Mouse (Mus musculus) layer of hippocampus, adult 9-10 months (tissue): ENCODE measurements around the gene Gabra4.
"Not testable (repeated sequence)": the region's sequence is repeated elsewhere in the genome, so short reads cannot be mapped to it uniquely, and the experiment has no call there.

ENCODE experiments used
- DNase-seq: peaks from one replicate; pipeline ENCODE4 v3.0.0; 2022; ENCODE audit warnings: low spot score

The Gabra4 gene

DNA sequence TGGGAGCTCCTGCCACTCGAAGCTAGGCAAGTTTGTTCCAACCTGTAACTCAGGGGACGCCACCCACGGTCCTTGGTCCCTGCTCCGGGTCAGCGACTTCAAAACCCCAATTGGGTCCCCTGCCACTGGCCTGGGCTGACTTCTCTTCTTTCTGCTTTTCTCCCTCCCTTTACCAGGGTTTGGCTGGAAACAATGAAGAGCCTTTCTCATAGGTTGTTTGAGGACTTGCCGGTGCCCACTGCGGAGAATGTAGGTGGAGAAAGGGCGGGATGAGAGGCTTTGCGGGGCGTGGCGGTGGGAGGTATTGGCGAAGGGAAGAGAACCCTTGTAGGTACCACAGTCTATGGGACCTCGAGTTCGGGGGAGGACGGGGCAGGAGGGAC, at the start of gene Gabra4:
TSS of gene Gabra4 (minus strand) at position 194 of the 383 bp plus-strand sequence.
- DNase-seq = no peak

DNA sequence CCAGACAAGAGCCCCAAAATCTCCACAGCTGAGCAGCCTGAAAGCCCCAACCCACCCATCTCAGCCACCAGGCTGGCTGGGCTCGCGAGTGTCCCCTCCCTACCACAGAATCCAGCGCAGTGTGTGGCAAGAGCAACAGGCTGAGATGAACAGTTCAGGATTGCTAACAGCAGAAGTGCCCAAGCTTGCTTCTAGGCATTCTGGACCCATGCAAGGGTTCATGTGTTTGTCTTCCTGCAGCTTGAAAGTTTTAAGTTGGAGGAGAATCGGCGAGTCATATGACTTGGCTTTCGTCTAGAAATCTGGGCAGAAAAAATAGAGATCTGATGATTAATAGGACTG, 43.1 kb upstream of the Gabra4 start:
- no peak for DNase-seq

DNA sequence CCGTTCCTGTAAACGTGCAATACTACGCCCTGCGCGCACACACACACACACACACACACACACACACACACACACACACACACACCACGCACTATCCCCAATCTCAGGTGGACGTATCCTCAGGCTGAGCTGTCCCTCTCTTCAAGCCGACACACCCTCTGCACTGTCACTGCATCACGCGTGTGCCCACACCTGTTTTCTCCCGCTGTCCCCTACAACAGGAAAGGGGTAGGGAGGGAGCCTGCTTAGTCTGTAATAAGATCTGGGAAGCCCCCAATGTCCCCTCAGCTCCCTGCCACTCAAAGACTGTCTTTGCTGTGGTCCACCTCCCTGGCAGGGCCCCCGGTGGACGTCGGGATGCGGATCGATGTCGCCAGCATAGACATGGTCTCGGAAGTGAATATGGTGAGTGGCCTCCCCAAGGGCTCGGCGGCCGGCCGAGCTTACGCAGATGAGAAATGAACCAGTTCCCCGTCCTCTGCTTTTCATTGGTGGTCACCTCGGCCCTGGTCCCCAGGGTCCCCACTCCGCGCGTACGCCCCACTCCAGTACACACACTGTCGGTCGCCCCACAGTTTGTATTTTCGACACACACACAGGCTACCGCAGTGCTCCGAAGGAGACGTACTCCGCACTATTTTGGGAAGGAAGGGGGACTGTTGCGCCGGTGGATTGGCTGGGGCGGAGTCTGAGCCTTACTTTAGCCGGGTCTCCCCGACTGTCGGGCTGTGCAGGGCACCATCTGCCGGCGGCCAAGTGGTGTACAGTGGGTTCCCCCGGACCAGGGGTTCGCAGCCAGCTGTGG, 42.6 kb upstream of the Gabra4 start:
- DNase-seq = no peak

DNA sequence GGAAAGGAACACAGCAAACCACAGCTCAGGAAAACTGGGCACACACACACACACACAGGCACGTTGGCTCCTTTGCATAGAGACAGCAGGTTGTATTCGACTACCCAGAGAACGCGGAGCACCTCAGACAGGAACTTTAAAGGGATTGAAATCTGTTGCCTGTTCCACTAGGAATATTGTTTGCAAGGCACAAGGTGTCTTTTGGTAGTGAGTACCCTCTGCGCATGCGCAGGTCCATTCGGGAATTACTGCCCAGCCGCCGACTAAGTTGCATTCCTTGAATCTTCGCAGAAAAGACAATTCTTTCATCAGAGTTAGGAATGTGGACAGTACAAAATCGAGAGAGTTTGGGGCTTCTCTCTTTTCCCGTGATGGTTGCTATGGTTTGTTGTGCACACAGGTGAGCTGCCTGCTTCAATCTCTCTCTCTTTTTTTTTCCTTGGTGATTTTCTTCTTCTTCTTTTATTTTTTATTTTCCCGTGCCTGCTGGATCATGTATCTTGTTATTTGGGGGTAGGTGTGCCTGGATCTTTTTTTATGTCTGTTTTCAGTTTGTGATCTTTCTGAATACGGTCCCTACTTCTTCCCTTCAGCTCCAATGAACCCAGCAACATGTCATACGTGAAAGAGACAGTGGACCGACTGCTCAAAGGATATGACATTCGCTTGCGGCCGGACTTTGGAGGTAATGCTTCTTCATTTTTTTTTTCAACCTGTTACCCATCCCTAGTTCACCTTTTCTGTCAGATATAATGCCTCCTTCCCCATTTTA, 41.8 kb upstream of the Gabra4 start:
- DNase-seq = peak; percentile 44

DNA sequence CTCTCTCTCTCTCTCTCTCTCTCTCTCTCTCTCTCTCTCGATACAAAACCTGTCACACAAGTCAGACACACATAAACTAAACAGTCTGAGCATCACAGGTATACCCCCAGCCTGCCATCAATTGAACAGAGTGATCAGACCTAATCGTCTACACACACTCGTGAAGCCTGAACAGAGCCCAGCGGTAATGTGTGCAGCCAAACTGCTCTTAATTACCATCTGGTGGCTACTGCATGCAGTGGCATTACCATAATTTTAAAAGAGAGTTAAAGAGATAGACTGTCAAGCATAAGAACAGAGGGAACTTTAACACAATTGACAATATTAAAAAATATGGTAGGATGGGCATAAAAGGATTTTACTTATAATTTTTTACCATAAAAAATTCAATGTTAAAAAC, 7.5 kb upstream of the Gabra4 start:
- no peak for DNase-seq

DNA sequence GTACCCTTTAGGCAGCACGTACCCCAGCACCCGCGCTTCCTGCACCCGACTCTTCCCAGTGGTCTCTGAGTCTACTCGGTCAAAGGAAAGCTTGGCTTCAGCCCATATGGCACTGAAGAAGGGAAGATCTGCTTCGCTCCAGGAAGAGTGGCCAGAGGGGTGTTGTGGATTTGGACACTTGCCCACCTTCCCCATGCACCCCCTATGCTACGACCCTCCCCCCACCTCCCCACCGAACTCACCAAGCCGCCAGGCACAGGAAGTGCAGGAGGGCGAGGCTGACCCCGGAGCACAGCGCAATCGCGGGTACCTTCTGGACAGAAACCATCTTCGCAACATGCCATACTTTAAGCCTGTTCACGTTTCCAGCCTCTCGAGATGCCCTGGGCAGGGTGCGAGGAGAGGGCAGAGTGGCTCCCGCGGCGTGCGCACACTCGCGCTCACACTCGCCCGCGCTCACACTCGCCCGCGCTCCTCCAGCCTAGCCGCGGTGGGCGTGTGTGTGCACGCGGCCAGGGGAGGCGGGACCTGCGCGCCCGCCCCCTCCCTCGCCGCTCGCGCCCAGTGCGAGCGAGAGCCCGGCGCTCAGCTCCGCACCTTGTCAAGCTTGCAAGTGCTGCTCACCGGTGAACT, 510 bp downstream of the Gabra4 start, which contains the start of gene Gabrb1:
TSS of gene Gabrb1 (plus strand) at position 632 of the 633 bp plus-strand sequence.
- DNase-seq = no peak

DNA sequence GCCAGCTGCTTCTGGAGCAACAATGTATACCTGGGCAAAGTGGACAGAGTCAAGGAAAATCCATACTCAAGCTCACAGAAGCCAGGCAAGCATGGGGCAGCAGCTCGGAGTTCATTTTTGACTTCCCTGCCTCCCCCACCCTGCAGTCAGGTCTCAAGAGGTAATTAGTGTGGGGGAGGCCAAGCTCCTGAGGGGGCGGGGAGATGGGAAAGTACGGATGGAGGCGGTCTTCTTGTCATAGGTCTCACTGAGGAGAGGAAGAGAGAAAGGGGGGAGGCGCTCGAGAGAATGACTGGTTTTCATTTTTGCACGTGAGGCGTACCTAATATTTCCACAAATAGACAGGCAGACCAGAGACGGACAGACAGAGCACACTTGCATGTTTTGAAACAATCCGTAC, 1.3 kb downstream of the Gabra4 start:
- no peak for DNase-seq

DNA sequence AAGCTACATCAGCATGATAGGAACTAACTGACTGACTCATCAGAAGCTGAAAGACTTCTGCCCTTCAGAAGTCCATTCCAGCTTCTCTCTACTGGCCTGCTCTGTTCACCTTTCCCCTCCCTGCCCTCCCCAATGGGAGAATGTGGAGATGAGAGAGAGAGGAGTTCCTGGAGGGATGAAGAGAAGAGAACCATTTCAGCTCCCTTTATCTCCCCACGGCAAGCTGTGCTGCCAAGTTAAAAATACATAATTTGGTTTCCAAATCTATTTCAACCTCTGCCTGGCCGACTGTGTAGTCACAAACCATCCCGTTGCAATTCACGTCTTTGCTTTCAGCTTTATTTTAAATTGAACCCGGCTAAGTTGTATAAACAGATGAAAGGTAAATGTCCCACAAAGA, 4.1 kb downstream of the Gabra4 start:
- DNase-seq = no peak

DNA sequence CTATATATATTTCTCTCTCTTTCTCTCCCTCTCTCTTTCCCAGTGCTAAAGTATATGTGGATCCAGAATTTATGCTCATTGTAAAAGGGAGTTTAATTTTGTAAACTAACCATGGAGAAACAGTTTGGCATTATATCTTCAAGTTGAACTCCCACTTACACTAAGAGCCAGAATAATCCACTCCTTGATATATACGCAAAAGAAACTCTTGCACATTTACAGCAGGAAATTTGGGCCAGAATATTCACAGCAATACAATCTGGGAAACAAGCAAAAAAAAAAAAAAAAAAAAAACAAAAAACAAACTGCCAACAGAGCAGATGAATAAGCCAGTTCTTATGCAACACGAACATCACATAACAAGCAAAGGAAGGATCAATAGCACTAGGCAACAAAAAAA, 10.0 kb downstream of the Gabra4 start:
- no peak for DNase-seq

DNA sequence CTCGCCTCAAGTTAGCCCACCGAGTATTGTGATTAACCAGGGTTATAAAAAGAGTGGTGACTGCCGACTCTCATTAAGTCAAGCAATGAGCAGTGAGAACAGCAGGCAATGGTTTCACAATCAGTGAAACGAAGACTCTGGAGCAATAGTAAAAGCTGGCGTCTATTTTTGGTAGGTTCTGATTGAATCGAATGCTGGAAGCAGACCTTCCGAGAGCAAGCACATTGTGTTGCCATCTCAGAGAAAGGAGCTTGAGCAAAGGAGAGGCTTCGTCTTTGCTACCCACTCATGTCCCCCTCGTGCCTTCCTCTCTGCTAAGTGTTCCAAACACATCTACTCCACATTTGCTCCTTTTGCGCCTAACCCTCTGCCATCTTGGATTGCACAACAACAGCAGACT, 18.3 kb downstream of the Gabra4 start:
- no peak for DNase-seq

DNA sequence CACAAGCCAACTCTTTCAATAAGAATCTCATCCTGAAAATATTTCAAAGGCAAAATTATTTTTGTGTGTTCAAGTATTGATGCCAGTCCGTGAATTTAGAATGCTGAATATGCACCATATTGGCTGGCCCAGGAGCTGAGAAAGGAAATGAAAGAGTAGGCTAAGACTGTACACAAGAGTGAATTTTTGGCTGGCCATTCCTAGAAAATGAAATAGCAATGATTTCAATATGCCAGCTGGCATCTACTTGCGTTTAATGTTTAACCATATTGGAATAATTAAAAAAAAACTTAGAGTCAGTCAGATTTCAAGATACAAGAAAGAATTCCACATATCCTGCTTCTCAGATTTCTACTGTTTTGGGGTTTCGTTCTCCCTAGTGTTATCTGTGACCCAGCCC, 30.3 kb downstream of the Gabra4 start:
- DNase-seq = no peak

DNA sequence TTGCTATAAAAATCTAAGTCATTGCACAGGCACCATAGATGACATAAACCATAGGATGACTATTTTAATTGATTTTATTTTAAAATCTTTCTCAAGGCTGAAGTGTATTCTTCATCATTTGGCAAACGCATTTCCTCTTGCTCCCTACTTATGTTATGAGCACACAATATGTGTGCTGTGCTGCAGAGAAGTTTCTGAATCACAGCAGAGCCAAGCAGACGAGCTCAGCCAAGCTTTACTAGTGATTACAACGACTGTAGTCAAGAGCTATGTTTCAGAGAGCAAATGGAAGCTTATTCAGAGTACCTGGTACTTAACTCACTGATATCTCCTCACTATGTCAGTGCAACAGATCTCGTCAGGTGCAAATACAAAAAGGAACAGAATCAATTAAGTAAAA, 41.4 kb downstream of the Gabra4 start:
- no peak for DNase-seq

DNA sequence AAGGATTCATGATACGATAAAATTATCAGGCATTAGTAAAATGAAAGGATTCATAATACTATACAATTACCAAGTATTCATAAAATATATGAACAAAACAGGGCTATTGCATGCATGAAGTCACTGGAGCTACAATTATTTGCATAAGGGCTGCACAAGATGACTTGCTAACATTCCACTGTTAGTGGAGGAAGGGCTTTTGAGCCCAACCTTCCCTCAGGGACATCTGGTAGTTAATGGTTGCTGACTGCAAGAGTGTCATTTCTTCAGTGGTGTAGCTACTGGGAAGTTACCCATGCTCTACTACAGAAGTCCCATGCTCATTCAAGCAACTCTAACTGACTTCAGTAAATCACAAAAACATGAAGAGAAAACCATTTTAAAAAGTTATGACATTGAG, 43.8 kb downstream of the Gabra4 start:
- DNase-seq = no peak

DNA sequence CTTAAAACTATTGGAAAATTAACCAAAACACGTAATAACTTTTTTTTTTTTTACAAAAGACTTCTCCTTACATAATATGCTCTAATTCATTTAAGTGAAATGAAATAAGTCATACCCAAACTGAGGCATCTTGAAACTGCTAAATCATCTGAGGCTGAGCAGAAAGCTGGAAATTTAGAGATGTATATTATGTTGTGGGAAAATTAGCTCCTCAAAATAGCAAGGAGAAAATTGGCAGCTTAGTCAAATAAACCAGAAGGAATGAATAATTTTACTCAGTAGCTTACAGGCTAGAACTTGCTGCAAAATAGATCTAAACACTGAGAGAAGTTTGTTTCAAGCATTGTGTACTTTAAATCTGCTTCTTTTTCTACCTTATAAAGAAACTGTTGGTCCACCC, 49.4 kb downstream of the Gabra4 start:
- no peak for DNase-seq

DNA sequence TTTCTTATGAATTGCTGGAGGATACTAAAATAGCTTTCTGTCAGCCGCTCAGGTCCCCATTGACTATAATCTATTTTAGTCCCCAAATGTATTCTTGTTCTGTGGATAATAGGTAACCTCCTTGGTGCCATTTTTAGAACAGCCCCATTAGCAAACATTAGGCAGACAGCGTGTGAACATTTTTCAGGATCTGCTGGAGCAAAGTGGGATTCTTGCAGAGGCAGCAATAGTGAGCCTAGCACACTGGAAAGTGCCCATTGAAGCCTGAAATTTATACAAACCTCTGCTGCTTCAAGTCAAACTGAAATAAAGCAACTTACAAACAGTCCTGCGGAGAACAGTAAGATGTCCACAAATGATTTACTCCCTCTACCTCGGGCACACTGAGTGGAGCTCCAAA, 51.2 kb downstream of the Gabra4 start:
- no peak for DNase-seq

DNA sequence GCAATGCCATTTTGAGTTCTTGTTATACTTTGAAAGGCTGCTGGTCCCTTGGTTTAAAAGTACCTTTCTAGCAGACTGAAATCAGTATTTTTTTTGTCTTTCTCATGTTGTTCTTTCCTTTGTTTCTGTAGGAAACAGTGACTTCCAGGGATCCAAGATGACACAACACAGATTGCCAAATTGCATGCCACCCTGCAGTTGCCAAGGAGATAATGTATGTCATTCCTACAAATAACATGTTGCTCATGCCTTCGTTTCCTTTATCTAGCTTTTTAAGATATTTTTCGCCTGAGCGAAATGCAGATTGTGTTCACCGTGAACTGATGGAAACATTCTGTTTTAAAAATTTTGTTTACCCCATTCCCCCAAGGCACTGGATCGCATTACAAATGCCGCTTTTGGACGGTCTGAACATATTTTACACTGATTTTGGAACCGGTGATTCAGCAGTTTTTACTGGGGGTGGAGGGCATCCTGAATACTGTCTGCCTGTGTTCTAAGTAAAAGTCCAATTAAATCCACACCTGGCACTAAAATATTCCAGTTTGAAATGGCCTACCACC, 53.9 kb downstream of the Gabra4 start:
- DNase-seq = peak; percentile 20

DNA sequence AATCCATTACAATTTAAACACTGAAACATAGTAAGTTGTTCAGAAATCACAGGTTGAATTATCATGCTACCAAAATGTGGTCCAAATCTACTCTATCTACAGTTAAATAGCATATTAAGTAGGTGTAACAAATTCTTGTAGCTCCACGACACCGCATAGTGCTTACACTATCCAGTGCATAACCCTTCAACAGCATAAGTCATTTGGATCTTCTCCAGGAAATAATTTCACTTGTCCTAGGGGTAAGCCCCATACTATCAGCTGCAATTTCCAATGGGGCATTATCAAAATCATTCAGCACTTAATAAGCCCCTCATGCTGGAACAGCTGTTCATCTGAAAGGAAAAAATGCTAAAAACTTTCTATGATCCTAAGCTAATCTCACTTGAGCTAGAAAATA, 62.8 kb downstream of the Gabra4 start:
- DNase-seq = no peak

DNA sequence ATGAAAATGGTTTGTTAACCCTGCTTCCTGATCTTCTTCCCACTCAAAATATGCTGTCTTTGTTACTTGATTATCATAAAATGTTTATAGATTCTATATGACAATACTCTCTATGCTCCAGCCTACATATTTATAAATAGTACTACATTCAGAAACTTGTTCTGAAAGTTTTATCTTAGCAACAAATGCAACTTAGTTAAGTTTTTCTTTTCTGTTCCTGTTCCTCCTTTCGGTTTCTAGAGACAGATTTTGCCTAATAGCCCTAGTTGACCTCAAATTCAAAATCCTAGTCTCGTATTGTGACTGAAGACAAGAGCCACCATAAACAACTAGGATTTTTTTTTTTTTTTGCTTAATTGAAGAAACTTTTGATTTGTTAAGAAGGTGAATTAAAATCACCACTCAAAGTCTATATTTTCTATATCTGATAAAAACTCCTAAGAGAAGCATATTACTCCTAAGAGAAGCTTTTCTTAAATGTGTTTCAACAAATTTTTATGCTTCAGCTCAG, 64.3 kb downstream of the Gabra4 start:
- no peak for DNase-seq

DNA sequence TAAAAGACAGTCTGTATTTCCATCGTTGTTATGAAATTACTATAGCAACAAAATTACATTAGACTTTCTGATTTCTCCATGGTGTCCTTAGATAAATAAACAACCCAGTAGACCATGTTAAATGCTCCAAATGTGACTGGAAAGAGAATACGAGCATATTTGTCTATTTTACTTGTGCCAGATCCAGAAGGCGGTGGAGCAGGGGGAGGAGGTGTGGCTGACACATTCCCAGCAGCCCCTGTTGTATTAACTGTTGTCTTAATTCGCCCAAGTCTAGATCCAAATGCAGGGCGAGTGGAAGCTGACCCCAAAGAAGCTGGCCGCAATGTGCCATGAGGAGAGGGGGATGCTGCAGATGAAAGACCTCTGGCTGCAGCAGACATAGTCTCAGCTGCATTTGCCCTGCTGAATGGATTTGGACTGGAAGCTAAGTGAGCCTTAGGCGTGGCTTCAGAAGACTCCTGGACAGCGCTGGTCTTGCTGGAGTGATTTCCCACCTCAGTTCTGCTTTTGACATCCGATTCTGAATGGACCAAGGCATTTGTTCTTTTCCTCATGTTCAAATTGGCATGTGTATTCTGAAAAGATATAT, 86.4 kb downstream of the Gabra4 start:
- DNase-seq = no peak

DNA sequence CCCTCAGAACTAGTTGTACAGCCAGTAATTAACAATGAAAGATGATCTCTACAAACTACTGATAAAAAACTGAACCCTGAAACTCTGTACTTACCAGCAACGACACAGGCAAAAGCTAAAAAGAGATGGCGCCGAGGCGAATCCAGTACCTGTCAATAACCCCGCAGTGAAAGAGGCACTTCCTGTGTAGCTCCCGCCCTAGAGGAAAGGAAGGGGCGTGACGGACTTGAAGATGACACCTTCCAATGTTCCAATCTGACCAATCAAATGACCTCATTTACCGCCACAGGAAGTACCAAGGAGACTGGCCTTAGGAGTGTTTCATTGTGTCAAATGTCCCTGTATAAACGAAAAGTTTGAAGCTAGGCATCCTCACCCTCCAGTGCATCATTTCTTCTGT, 110.0 kb downstream of the Gabra4 start, which contains the start of gene Cox7b2:
TSS of gene Cox7b2 (minus strand) at position 127 of the 400 bp plus-strand sequence.
- no peak for DNase-seq

DNA sequence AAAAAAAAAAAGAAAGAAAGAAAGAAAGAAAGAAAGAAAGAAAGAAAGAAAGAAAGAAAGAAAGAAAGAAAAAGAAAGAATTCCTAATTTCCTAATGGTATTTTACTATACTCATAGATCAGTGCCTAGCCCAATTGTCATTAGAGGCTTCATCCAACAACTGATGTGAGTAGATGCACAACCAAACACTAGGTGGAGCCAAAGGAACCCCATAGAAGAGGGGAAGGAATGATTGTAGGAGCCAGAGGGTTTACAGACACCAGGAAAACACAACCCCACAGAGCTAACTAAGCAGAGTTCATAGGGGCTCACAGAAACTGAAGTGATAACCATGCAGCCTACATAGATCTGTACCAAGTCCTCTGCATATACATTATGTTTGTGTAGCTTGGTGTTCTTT, 112.6 kb downstream of the Gabra4 start:
- DNase-seq = no peak

DNA sequence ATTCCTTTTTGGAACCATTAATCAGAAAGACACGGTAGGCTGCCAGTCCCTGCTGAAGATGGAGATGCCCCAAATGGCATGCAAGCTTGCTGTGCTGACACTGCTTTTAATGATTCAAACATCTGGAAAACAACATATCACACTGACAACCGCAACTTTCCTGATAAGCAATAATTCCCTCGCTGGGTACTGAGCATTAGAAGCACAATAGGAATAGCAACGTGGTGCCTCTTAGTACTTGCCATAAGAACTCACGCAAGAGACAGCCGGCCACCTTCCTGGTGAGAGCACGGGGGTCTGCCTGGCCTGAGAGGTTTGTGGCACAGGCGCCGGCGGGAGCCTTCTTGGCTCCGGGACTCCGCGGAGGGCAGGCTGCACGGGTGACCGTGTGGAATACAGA, 132.6 kb downstream of the Gabra4 start:
- not testable (repeated sequence) for DNase-seq
